Mouse (Mus musculus) C2C12 (cell line): ENCODE measurements around the gene Cnnm2.

ENCODE experiments used
- CEBPB ChIP-seq: IDR thresholded peaks from one replicate; pipeline ENCODE4 v1.6.1; 2011; ENCODE audit warnings: low read depth, mild to moderate bottlenecking, control low read depth, moderate library complexity
- CTCF ChIP-seq: IDR thresholded peaks from one replicate; pipeline ENCODE4 v1.5.1; 2011; ENCODE audit not compliant: control insufficient read depth, insufficient read depth, insufficient read length
- MYOD1 ChIP-seq: IDR thresholded peaks from one replicate; pipeline ENCODE4 v1.6.1; 2011; ENCODE audit warnings: low read depth; ENCODE audit not compliant: control insufficient read depth, insufficient read length
- USF1 ChIP-seq: IDR thresholded peaks from one replicate; pipeline ENCODE4 v1.6.1; 2011; ENCODE audit warnings: low read depth, mild to moderate bottlenecking, control low read depth, moderate library complexity

- TF ChIP-seq CTCF (no peak), USF1 (no peak), CEBPB (no peak), MYOD1 (no peak)
Measured at GRCm38 (mm10) chr19:46908207-46908606, 146.8 kb downstream of the Cnnm2 start.
